Mouse (Mus musculus) liver, adult 2 months (tissue): Measurements from ENCODE around the gene Gm17662.

Experiments used
- CTCF ChIP-seq: fragments of 200-500 bp; IDR thresholded peaks from 2 replicates; pipeline ENCODE4 v1.5.1; 2011; ENCODE audit warnings: low read depth, low read length, control low read depth
- POLR2A ChIP-seq: fragments of 200-500 bp; IDR thresholded peaks from 2 replicates; pipeline ENCODE4 v1.6.1; 2011; ENCODE audit warnings: low read length, control low read depth; ENCODE audit not compliant: insufficient read depth; ENCODE audit errors: extremely low read depth

- peak; percentile 10; the same call in 1 of the 2 replicates for TF ChIP-seq CTCF
- no peak for TF ChIP-seq POLR2A
Observed at GRCm38 (mm10) chr4:104861241-104861640, 4.1 kb downstream of the Gm17662 start.
